Mouse (Mus musculus): ENCODE results near the gene Dgkg. TPM values are rescaled to one million over a fixed set of nuclear protein-coding genes. Genes with fewer than 3 reads are reported as not detected.

Dgkg gene
- polyA plus RNA-seq, 1 experiment from 2014 or later = 2.0 TPM

DNA sequence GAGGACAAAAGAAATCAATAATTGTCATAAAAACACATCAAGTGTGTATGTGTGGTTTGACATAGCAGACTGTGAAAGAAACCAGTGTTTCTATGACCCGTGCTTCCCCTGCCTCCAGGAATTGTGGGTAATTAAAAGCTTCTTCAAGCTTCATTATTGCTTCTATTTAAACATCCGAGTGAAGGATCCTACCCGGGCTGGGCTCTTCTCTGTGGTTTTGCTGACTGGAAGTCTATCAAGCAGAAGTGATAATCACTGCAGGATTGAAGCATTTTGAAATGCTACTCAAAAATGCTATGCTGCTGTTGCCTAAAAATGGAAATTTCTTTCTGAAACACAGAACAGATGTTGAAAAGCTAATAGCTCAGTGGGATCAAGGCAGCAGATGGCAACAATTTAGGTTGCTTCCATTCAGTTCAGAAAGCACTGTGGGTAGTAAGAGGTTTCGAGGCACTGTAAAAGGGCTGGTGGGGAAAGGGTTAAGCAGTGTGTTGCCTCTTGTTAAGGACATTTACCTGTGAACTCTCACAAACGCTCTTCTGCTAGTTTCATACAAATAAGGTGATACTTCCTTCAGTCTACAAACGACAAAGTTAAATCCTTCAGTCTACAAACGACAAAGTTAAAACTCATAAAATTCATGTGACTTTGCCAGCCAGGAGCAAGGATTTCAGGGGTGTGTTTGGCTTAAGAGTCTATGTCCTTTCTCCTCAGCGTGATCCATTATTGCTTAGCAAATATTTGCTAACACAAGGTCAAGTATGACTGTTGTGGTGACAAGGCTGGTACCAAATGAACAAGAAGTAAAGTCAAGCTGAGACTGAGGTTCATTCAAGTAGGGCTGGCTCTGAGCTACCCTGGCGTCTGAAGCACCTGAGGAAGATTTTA lies 43.6 kb downstream of the Dgkg start:
- Histone ChIP-seq H3K4me3 (no peak overlapping the region), H3K36me3 (replicated peaks) (no peaks in the 10 kb centered on the region), H3K9me3 (no peaks in the 10 kb centered on the region), H3K27me3 (replicated peaks) (no peaks in the 10 kb centered on the region), H3K4me2 (no peak overlapping the region), H3K4me1 (no peaks in the 10 kb centered on the region), H3K27ac (no peak overlapping the region), H3K9ac (no peak overlapping the region)
- ATAC-seq (replicated peaks) = no peak
- WGBS = 75% methylated on average over 9 of the region's 9 CpGs

DNA sequence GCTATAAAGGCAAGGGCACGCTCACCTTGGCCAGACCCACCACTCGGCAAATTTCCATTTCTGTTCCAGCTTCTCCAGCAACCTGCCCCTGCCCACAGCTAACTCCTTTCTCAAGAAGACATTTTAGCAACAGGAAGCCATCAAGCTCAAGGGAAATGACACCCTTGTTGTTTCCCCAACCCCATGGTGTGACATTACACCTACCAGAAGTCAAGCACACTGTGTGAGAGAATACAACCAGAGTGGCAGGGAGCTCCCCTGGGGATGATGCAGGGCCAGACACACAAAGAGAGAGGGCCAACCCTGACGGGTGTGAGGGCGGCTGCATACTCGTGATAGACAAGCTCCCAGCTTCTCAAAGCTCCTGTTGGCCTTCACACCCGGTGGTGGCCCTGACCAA lies 49.0 kb downstream of the Dgkg start:
- no peak for ATAC-seq (replicated peaks)
- WGBS = 36% methylated on average over 6 of the region's 6 CpGs
- Histone ChIP-seq H3K4me3 (no peak overlapping the region), H3K27me3 (replicated peaks) (no peaks in the 10 kb centered on the region), H3K9ac (no peak overlapping the region), H3K4me1 (no peaks in the 10 kb centered on the region), H3K27ac (no peak overlapping the region), H3K4me2 (no peak overlapping the region), H3K36me3 (replicated peaks) (no peaks in the 10 kb centered on the region), H3K9me3 (no peaks in the 10 kb centered on the region)

DNA sequence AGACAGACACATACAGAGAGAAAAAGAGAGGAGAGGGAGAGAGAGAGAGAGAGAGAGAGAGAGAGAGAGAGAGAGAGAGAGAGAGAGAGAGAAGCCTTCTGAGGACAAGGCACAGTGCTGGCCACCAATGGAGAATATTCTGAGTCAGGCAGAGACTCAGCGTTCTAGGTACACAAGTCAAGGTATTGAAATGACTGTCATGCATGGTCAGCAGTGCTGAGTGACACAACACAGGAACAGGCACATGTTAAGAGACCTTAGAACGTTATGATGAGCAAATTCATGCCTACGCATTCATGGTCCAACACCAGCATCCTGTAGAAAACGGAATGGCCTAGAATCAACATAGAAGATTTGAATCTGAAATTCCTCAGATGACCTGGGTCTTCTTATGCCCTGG lies 50.0 kb downstream of the Dgkg start:
- H3K9ac ChIP-seq = no peak overlapping the region
- H3K9me3 ChIP-seq = no peaks in the 10 kb centered on the region
- H3K27ac ChIP-seq = no peak overlapping the region
- H3K4me3 ChIP-seq = no peak overlapping the region
- WGBS = 91% methylated on average over 4 of the region's 4 CpGs
- no peaks in the 10 kb centered on the region for H3K27me3 ChIP-seq (replicated peaks)
- no peak overlapping the region for H3K4me2 ChIP-seq
- H3K36me3 ChIP-seq (replicated peaks) = no peaks in the 10 kb centered on the region
- no peak for ATAC-seq (replicated peaks)
- H3K4me1 ChIP-seq = no peaks in the 10 kb centered on the region

DNA sequence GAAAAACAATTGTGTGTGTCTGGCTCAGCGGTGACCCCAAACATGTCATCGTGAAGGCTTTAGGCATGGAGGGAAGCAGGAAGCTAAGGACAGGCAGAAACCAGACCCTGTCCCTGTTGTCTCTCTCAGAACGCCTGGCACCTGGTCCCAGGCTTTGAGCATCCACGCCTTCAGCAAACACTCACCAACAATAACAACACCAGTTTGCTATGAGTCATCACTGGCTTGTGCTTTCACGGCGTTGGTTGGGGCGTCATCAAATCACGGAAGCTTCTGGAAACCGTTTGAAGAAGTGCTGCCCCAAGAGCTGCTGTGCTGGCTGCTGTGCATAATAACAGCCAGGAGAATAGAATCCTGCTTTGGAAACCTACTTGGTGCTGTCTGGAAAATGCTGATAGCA lies 54.6 kb downstream of the Dgkg start:
- WGBS = 90% methylated on average over 9 of the region's 9 CpGs
- no peaks in the 10 kb centered on the region for H3K27me3 ChIP-seq (replicated peaks)
- ATAC-seq (replicated peaks) = no peak

DNA sequence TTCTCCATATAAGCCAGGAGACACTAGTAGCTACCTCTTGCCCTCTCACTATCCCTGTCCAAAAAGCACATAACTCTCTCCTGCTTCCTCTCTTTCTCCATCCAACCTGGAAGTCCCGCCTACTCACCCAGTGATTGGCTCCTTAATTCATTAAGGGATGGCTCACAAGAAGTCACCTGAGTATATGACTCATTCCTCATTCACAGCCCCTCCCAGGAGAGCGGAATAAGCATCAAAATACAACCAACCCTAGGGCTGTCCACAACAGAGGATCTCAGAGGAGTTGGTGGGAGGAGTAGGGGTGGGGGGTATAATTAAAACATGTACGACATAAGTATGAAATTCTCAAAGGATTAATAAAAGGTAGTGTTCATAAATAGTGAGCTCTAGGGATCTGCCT lies 55.3 kb downstream of the Dgkg start:
- ATAC-seq (replicated peaks) = no peak
- H3K27me3 ChIP-seq (replicated peaks) = no peaks in the 10 kb centered on the region
- H3K9ac ChIP-seq = no peak overlapping the region
- H3K4me1 ChIP-seq = no peaks in the 10 kb centered on the region
- H3K9me3 ChIP-seq = no peaks in the 10 kb centered on the region
- no peak overlapping the region for H3K4me2 ChIP-seq
- no peak overlapping the region for H3K27ac ChIP-seq
- no peak overlapping the region for H3K4me3 ChIP-seq
- WGBS = 79% methylated on average over 3 of the region's 3 CpGs
- no peaks in the 10 kb centered on the region for H3K36me3 ChIP-seq (replicated peaks)

More for the DNA sequence above, 54.6 kb downstream of the Dgkg start:
- H3K27ac ChIP-seq = no peak overlapping the region
- H3K9ac ChIP-seq = no peak overlapping the region
- no peaks in the 10 kb centered on the region for H3K9me3 ChIP-seq
- H3K4me2 ChIP-seq = no peak overlapping the region
- H3K4me1 ChIP-seq = no peaks in the 10 kb centered on the region
- no peaks in the 10 kb centered on the region for H3K36me3 ChIP-seq (replicated peaks)
- H3K4me3 ChIP-seq = no peak overlapping the region

DNA sequence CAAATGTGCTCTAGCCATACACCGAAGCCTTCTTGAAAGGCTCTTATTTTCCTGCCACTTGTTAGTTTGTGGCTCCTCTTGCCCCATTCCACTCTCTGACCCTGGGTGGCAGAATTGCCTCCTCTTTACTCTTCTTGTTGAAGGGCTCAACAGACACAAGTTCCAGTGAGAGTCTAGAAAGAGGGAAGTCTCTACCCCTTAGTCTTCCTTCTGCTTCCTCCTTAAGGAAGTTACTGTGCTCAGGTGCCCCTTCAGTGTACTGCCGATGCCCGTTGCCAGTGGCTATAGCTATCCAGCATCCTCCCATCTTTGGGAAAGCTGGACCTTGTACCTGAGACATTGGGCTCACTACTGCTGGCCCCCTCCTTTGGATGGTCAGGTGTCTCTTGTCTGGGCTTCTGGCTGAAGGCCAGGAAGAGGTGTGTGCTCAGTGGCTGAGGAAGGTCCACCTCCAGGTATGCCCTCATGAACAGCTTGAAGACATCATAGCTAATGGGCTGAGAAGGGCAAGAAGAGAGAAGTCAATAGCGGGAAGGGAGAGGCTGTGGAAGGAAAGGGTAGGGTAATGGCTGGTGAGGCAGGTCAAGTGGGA lies 56.8 kb downstream of the Dgkg start:
- no peak overlapping the region for H3K27ac ChIP-seq
- H3K27me3 ChIP-seq (replicated peaks) = no peaks in the 10 kb centered on the region
- no peak overlapping the region for H3K9ac ChIP-seq
- H3K9me3 ChIP-seq = no peaks in the 10 kb centered on the region
- no peak overlapping the region for H3K4me2 ChIP-seq
- ATAC-seq (replicated peaks) = no peak
- WGBS = 93% methylated on average over 4 of the region's 4 CpGs
- no peaks in the 10 kb centered on the region for H3K36me3 ChIP-seq (replicated peaks)
- H3K4me1 ChIP-seq = no peaks in the 10 kb centered on the region
- no peak overlapping the region for H3K4me3 ChIP-seq

DNA sequence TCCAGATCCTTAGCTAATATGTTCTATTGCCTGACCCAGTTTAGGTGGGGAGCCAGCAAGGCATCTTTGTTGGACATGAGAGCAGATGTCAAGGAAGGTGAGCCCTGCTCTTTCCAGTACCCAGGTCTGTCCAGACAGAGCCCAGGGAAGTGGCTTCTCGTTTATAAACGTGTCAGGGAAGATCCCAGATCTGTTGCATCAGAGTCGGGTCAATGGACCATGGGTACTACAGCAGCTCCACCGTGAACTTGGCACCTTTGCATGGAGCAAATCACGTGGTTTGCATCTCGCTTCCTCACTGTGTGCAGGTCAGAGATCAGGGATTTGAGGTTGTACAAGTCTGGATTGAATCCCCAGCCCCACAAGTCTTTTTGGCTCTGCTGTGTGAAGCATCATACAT lies 58.3 kb downstream of the Dgkg start:
- no peak overlapping the region for H3K9ac ChIP-seq
- ATAC-seq (replicated peaks) = no peak
- WGBS = 88% methylated on average over 6 of the region's 6 CpGs
- no peak overlapping the region for H3K4me2 ChIP-seq
- no peak overlapping the region for H3K27ac ChIP-seq
- H3K9me3 ChIP-seq = no peaks in the 10 kb centered on the region
- no peaks in the 10 kb centered on the region for H3K36me3 ChIP-seq (replicated peaks)
- H3K4me3 ChIP-seq = no peak overlapping the region
- H3K4me1 ChIP-seq = no peaks in the 10 kb centered on the region
- no peaks in the 10 kb centered on the region for H3K27me3 ChIP-seq (replicated peaks)

DNA sequence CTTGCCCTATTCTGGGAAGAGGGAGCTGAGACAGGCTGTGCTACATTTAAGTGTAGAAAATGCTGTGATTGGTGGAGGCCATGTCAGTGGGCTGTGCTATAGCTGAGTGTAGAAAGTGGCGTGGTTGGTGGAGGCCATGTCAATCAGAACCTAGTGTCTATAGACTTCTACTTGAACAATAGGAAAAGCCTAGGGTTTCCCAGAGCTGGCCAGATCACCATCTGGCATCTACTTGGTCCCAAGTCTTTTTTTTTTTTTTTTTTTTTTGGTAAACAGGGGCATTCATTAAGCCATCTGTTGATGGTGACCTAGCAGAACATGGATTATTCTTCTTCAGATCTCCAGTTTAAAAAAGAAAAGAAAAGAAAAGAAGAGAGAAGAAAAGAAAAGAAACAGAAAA lies 60.6 kb downstream of the Dgkg start:
- H3K27me3 ChIP-seq (replicated peaks) = no peaks in the 10 kb centered on the region
- H3K9ac ChIP-seq = no peak overlapping the region
- no peaks in the 10 kb centered on the region for H3K4me1 ChIP-seq
- WGBS = 91% methylated on average over 1 of the region's 1 CpGs
- no peak overlapping the region for H3K4me3 ChIP-seq
- H3K27ac ChIP-seq = no peak overlapping the region
- ATAC-seq (replicated peaks) = no peak
- no peak overlapping the region for H3K4me2 ChIP-seq
- H3K36me3 ChIP-seq (replicated peaks) = no peaks in the 10 kb centered on the region
- no peaks in the 10 kb centered on the region for H3K9me3 ChIP-seq

DNA sequence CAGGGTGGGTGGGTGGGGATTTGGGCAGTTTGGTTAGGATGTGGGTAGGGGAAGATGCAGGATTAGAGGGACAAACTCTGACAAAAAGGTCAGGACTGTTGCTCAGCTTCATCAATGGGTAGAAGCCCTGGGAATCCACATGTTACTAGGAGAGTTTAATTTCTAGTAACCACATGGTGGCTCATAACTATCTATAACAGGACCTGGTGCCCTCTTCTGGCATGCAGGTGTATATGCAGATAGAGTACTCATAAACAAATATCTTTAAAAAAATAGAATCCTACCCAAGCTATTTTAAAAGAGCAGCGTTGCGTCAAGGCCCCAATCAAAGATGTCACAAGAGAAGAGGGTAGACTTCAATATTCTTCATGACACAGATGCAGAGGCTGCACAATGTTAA lies 63.1 kb downstream of the Dgkg start:
- no peak for ATAC-seq (replicated peaks)
- no peaks in the 10 kb centered on the region for H3K4me1 ChIP-seq
- no peak overlapping the region for H3K4me2 ChIP-seq
- no peak overlapping the region for H3K9ac ChIP-seq
- 92% methylated on average over 2 of the region's 2 CpGs for WGBS
- no peak overlapping the region for H3K27ac ChIP-seq
- no peaks in the 10 kb centered on the region for H3K27me3 ChIP-seq (replicated peaks)
- H3K36me3 ChIP-seq (replicated peaks) = no peaks in the 10 kb centered on the region
- H3K4me3 ChIP-seq = no peak overlapping the region
- H3K9me3 ChIP-seq = no peaks in the 10 kb centered on the region

DNA sequence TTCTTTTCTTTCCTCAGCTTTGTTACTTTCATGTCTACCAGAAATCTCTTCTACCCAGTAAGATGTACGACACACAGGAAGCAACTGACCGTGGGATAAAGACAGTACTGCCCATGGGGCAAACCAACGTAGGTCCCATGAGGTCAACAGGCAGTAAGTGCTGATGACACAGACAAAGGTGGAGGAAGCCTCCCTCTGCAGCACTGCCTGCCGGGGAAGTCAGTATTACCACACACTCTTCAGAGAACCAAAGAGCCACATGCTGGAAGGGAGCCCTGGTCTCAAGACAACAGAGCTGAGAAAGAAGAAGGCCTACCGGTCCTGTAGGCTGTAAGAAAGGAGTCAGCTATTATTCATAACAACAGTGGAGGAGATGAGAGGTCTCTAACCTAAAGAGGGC lies 67.4 kb downstream of the Dgkg start:
- Histone ChIP-seq H3K27ac (no peak overlapping the region), H3K9ac (no peak overlapping the region), H3K4me1 (no peaks in the 10 kb centered on the region), H3K4me2 (no peak overlapping the region), H3K4me3 (no peak overlapping the region), H3K36me3 (replicated peaks) (no peaks in the 10 kb centered on the region), H3K9me3 (no peaks in the 10 kb centered on the region), H3K27me3 (replicated peaks) (no peaks in the 10 kb centered on the region)
- no peak for ATAC-seq (replicated peaks)
- 76% methylated on average over 5 of the region's 5 CpGs for WGBS

DNA sequence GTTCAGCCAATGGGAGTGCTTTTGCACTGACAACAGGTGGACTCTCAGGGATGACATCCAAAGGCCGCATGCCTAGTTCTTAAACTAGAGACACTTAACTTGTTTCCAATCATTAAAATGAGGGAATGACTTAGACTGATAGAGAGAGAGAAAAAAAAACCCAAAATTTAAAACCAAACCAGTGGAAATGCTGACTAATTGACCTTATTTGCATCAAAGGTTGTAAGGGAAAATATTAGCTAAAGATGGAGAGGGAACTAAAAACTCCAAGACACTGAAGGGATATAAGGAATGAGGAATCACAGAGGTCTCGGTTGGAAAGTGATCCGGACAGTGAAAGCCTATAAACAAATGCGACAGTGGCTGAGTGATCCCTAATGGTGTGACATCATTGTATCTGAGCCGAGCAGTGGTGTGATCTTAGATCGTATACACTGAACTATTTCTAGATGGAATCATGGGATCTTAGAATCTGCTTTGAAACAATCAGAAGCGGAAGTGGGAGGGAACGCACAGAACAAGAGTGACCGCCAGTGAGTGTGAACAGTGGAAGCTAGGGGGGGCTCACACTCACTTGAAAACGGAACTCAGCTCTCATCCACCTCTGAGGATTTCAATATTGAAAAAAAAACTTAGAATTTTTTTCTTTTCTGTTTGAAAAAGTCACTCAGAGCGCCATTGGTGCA lies 70.7 kb downstream of the Dgkg start:
- no peak for ATAC-seq (replicated peaks)
- 85% methylated on average over 11 of the region's 11 CpGs for WGBS
- no peak overlapping the region for H3K27ac ChIP-seq

DNA sequence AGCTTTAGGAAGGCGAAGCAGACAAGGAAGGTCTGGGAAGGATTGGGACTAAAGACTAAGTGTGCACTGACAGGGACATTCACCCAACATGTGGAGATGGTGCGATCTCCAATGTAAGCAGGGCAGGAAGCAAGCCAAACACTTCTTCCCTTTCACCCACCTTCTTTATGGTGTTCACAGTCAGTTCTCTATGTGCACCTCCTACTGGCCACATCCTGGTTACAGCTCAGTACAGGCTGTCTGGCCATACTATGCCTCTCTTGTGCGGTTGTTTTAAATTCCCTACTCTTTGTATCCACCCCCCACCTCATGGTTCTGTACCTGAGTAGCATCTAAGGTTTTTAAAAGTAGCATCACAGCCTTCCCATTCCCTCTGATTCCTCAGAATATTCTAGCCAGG lies 71.5 kb downstream of the Dgkg start:
- Histone ChIP-seq H3K9me3 (no peaks in the 10 kb centered on the region), H3K9ac (no peak overlapping the region), H3K36me3 (replicated peaks) (no peaks in the 10 kb centered on the region), H3K27ac (no peak overlapping the region), H3K4me2 (no peak overlapping the region), H3K27me3 (replicated peaks) (no peaks in the 10 kb centered on the region), H3K4me3 (no peak overlapping the region), H3K4me1 (peaks cover 6% of the 10 kb centered on the region; the same call in 1 of the 2 replicates)
- 91% methylated on average over 3 of the region's 3 CpGs for WGBS
- ATAC-seq (replicated peaks) = no peak

More for the DNA sequence above, 70.7 kb downstream of the Dgkg start:
- Histone ChIP-seq H3K4me2 (no peak overlapping the region), H3K9ac (no peak overlapping the region), H3K4me1 (peaks cover 6% of the 10 kb centered on the region; the same call in 1 of the 2 replicates), H3K36me3 (replicated peaks) (no peaks in the 10 kb centered on the region), H3K4me3 (no peak overlapping the region), H3K9me3 (no peaks in the 10 kb centered on the region), H3K27me3 (replicated peaks) (no peaks in the 10 kb centered on the region)
